Mouse (Mus musculus): ENCODE results near the gene Dennd5b. TPM values are rescaled to one million over a fixed set of nuclear protein-coding genes. Genes with fewer than 3 reads are reported as not detected.
"Not testable (repeated sequence)": the region's sequence is repeated elsewhere in the genome, so short reads cannot be mapped to it uniquely, and the experiment has no call there.

Gene Dennd5b
- polyA plus RNA-seq, 1 experiment from 2014 or later: 7.4 TPM

DNA sequence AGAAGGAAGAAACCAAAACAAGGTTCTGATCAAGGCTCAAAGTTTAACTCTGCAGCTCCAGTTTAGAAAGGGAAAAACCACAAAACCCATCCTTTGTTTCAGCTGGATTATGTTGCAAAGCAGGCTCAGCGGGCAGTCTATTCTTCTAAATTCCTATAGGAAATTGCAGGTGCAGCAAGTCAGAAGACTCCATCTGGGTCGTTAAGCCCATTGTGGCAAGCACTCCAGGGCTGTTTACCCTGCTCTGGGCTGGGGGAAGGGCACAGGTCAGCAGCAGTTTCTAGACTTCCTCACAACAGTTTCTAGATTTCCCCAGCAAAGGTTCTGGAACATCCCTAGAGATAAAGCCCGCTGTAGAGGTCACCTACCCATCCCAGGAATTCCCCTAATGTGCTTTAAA lies 29.6 kb upstream of the Dennd5b start:
- WGBS: 14% methylated on average over 3 of the region's 3 CpGs
- H3K36me3 ChIP-seq: no peaks in the 10 kb centered on the region
- no peaks in the 10 kb centered on the region for H3K9me3 ChIP-seq
- no peak overlapping the region for H3K27ac ChIP-seq
- H3K4me3 ChIP-seq: no peak overlapping the region
- H3K9ac ChIP-seq: no peak overlapping the region
- no peak overlapping the region for H3K4me2 ChIP-seq
- no peaks in the 10 kb centered on the region for H3K27me3 ChIP-seq
- H3K4me1 ChIP-seq: no peaks in the 10 kb centered on the region
- ATAC-seq (ENCODE audit: insufficient number of reproducible peaks, insufficient read depth, low FRiP score, low TSS enrichment, low read depth): no peak

- H3K27me3 ChIP-seq; ATAC-seq (ENCODE audit: insufficient number of reproducible peaks, insufficient read depth, low FRiP score, low TSS enrichment, low read depth); H3K27ac ChIP-seq; H3K9me3 ChIP-seq; H3K36me3 ChIP-seq; H3K4me3 ChIP-seq; H3K4me1 ChIP-seq; H3K4me2 ChIP-seq; H3K9ac ChIP-seq: not testable (repeated sequence)
- 81% methylated on average over 8 of the region's 8 CpGs for WGBS
These were observed 28.4 kb upstream of the Dennd5b start, which contains the start of gene Gm10203 for GRCm38 (mm10) chr6:149129870-149130269. Gm10203 (plus strand) TSS chr6:149130170.

DNA sequence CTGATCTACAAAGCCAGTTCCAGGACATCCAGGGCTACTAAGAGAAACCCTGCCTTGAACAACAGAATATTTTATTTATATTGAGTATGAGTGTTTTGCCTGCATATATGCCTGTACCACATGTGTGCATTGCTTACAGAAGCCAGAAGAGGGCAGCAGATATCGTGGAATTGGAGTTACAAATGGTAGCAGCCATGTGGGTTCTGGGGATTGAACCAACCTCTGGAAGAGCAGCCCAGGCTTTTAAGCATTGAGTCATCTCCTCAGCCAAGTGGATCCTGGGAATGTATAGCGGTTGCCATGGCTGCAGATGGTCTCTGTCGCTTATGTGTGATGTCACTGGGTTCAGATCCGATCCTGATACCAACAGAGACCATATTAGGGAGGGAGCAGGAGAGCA lies 25.2 kb upstream of the Dennd5b start:
- 64% methylated on average over 4 of the region's 4 CpGs for WGBS
- no peak for ATAC-seq (ENCODE audit: insufficient number of reproducible peaks, insufficient read depth, low FRiP score, low TSS enrichment, low read depth)
- H3K36me3 ChIP-seq: no peaks in the 10 kb centered on the region
- no peaks in the 10 kb centered on the region for H3K27me3 ChIP-seq
- H3K9ac ChIP-seq: no peak overlapping the region
- H3K4me3 ChIP-seq: no peak overlapping the region
- H3K4me2 ChIP-seq: no peak overlapping the region
- no peak overlapping the region for H3K27ac ChIP-seq
- H3K9me3 ChIP-seq: no peaks in the 10 kb centered on the region
- H3K4me1 ChIP-seq: no peaks in the 10 kb centered on the region

GRCm38 (mm10) chr6:149123042-149123441 lies 21.6 kb upstream of the Dennd5b start:
- Histone ChIP-seq H3K36me3 (no peaks in the 10 kb centered on the region), H3K4me1 (no peaks in the 10 kb centered on the region), H3K27me3 (no peaks in the 10 kb centered on the region), H3K27ac (no peak overlapping the region), H3K4me2 (no peak overlapping the region), H3K9me3 (no peaks in the 10 kb centered on the region), H3K9ac (no peak overlapping the region), H3K4me3 (no peak overlapping the region)
- WGBS: 81% methylated on average over 3 of the region's 3 CpGs
- no peak for ATAC-seq (ENCODE audit: insufficient number of reproducible peaks, insufficient read depth, low FRiP score, low TSS enrichment, low read depth)

DNA sequence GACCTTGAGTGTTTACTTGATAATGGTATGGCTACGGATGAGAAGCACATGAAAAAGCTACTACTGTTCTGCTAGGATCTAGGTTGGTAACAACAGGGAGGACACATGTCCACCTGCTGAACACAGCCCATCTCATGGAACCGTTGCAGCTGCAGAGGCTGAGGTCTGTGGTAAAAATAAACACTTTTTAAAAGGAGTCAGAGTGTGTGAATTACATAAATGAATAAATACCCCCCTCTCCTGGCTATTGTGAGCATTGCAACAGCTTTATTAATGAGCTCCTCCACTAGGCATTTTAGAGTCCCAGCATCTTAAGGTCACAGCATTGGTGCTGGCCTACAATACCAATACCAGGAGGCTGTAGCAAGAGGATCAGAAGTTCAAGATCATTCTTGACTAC lies 18.4 kb upstream of the Dennd5b start:
- no peaks in the 10 kb centered on the region for H3K9me3 ChIP-seq
- no peak for ATAC-seq (ENCODE audit: insufficient number of reproducible peaks, insufficient read depth, low FRiP score, low TSS enrichment, low read depth)
- no peaks in the 10 kb centered on the region for H3K27me3 ChIP-seq
- H3K4me1 ChIP-seq: no peaks in the 10 kb centered on the region
- WGBS: 45% methylated on average over 2 of the region's 2 CpGs
- no peak overlapping the region for H3K4me2 ChIP-seq
- H3K9ac ChIP-seq: no peak overlapping the region
- H3K27ac ChIP-seq: no peak overlapping the region
- H3K36me3 ChIP-seq: no peaks in the 10 kb centered on the region
- no peak overlapping the region for H3K4me3 ChIP-seq

GRCm38 (mm10) chr6:149118935-149119334 lies 17.5 kb upstream of the Dennd5b start:
- H3K27me3 ChIP-seq: no peaks in the 10 kb centered on the region
- WGBS: 49% methylated on average over 2 of the region's 2 CpGs
- H3K36me3 ChIP-seq: no peaks in the 10 kb centered on the region
- H3K9ac ChIP-seq: no peak overlapping the region
- H3K9me3 ChIP-seq: no peaks in the 10 kb centered on the region
- H3K4me3 ChIP-seq: no peak overlapping the region
- no peaks in the 10 kb centered on the region for H3K4me1 ChIP-seq
- H3K27ac ChIP-seq: no peak overlapping the region
- ATAC-seq (ENCODE audit: insufficient number of reproducible peaks, insufficient read depth, low FRiP score, low TSS enrichment, low read depth): no peak
- H3K4me2 ChIP-seq: no peak overlapping the region

DNA sequence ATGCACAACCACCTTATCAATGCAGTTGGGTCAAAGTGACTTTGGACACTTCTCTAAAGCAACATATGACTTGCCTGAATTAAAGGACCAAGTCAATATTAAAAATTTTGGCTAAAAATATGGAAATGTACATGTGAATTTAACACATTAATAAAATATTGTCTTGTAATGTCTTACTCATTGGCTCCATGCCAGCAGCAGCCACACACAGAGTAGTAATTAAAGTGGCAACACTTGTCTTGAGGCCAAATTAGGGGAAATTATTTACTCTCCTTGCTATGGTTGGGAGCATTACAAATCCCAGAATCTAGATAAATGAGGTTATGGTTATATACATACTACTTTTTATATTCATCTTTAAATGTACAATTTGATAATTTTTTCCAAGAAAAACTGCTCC lies 15.5 kb upstream of the Dennd5b start:
- Histone ChIP-seq H3K4me3 (no peak overlapping the region), H3K27ac (no peak overlapping the region), H3K9me3 (no peaks in the 10 kb centered on the region), H3K27me3 (no peaks in the 10 kb centered on the region), H3K4me1 (no peaks in the 10 kb centered on the region), H3K36me3 (no peaks in the 10 kb centered on the region), H3K4me2 (no peak overlapping the region), H3K9ac (no peak overlapping the region)
- ATAC-seq (ENCODE audit: insufficient number of reproducible peaks, insufficient read depth, low FRiP score, low TSS enrichment, low read depth): no peak

DNA sequence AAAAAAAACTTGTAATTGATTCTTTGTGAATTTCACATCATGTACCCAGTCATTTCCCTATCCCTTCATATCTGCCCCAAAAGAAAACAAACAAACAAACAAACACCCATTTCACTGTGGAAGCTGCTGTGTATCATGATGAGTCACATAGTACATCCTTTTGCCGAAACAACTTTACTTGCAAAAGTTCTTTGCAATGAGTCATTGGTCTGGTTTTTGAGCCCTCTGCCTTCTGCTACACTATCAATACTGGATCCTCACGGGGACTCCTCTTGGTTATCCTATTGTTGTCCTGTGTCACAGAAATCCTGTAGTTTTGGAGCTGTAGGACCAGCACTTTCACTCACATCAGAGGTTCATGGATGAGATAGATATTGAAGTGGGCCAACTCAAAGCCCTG lies 7.4 kb upstream of the Dennd5b start:
- Histone ChIP-seq H3K4me1 (0 out of 2 replicates have a peak, but pooled peaks cover 5% of the 10 kb centered on the region), H3K4me2 (no peak overlapping the region), H3K36me3 (no peaks in the 10 kb centered on the region), H3K9ac (no peak overlapping the region), H3K27ac (no peak overlapping the region), H3K4me3 (no peak overlapping the region), H3K9me3 (no peaks in the 10 kb centered on the region), H3K27me3 (no peaks in the 10 kb centered on the region)
- ATAC-seq (ENCODE audit: insufficient number of reproducible peaks, insufficient read depth, low FRiP score, low TSS enrichment, low read depth): no peak
- WGBS: 82% methylated on average over 2 of the region's 2 CpGs

DNA sequence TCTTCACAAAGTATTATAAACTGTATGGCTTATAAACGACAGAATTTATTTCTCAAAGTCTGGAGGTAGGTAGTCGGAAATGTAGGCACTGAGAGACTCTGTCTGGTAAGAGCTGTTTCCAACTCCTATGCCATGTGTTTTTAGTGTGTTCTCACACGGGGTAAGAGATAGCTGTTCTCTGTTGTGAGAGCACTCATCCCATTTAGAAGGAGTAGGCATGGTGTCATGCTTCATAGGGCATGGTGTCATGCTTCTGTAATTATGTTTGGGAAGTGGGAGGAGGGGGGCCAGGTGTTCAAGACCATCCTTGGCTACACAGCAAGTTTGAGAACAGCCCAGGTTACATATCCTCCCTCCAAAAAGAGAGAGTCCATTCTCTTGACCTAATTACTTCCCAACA lies 6.1 kb upstream of the Dennd5b start:
- Histone ChIP-seq H3K4me1 (0 out of 2 replicates have a peak, but pooled peaks cover 5% of the 10 kb centered on the region), H3K9me3 (no peaks in the 10 kb centered on the region), H3K27ac (no peak overlapping the region), H3K9ac (no peak overlapping the region), H3K36me3 (no peaks in the 10 kb centered on the region), H3K27me3 (no peaks in the 10 kb centered on the region), H3K4me2 (no peak overlapping the region), H3K4me3 (no peak overlapping the region)
- no peak for ATAC-seq (ENCODE audit: insufficient number of reproducible peaks, insufficient read depth, low FRiP score, low TSS enrichment, low read depth)
- WGBS: 69% methylated on average over 3 of the region's 3 CpGs

DNA sequence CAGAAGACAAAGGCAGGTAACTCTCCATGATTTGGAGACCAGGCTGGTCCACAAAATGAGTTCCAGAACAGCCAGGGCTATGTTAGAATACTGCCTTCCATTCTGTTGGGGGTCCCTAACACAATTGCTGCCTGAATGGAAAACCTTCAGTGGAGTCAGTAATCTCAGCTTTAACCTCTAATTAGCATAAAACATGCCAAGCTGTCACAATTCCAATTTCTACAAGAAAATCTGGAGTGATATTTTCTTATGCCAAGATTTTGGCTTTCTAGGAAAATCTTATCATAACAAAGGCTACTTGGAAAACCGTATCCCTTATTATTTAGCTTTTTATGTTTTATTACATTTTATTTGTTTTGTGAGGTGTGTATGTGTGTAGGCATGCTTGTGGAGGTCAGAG lies 2.0 kb upstream of the Dennd5b start:
- no peaks in the 10 kb centered on the region for H3K9me3 ChIP-seq
- no peak overlapping the region for H3K4me2 ChIP-seq
- H3K4me3 ChIP-seq: no peak overlapping the region
- H3K36me3 ChIP-seq: no peaks in the 10 kb centered on the region
- H3K9ac ChIP-seq: no peak overlapping the region
- ATAC-seq (ENCODE audit: insufficient number of reproducible peaks, insufficient read depth, low FRiP score, low TSS enrichment, low read depth): no peak
- H3K27ac ChIP-seq: no peak overlapping the region
- no peaks in the 10 kb centered on the region for H3K27me3 ChIP-seq
- 0 out of 2 replicates have a peak, but pooled peaks cover 9% of the 10 kb centered on the region for H3K4me1 ChIP-seq
- WGBS: 86% methylated on average over 1 of the region's 1 CpGs

GRCm38 (mm10) chr6:149101943-149102243 lies 413 bp upstream of the Dennd5b start:
- Histone ChIP-seq H3K4me2 (peak overlapping the region; percentile 84), H3K4me3 (peak overlapping the region; percentile 84), H3K27ac (peak overlapping the region; percentile 93; the same call in 1 of the 2 replicates), H3K4me1 (0 out of 2 replicates have a peak, but pooled peaks cover 4% of the 10 kb centered on the region), H3K9ac (peak overlapping the region; percentile 92), H3K27me3 (no peaks in the 10 kb centered on the region), H3K36me3 (no peaks in the 10 kb centered on the region), H3K9me3 (no peaks in the 10 kb centered on the region)
- WGBS: 12% methylated on average over 7 of the region's 7 CpGs
- no peak for ATAC-seq (ENCODE audit: insufficient number of reproducible peaks, insufficient read depth, low FRiP score, low TSS enrichment, low read depth)

DNA sequence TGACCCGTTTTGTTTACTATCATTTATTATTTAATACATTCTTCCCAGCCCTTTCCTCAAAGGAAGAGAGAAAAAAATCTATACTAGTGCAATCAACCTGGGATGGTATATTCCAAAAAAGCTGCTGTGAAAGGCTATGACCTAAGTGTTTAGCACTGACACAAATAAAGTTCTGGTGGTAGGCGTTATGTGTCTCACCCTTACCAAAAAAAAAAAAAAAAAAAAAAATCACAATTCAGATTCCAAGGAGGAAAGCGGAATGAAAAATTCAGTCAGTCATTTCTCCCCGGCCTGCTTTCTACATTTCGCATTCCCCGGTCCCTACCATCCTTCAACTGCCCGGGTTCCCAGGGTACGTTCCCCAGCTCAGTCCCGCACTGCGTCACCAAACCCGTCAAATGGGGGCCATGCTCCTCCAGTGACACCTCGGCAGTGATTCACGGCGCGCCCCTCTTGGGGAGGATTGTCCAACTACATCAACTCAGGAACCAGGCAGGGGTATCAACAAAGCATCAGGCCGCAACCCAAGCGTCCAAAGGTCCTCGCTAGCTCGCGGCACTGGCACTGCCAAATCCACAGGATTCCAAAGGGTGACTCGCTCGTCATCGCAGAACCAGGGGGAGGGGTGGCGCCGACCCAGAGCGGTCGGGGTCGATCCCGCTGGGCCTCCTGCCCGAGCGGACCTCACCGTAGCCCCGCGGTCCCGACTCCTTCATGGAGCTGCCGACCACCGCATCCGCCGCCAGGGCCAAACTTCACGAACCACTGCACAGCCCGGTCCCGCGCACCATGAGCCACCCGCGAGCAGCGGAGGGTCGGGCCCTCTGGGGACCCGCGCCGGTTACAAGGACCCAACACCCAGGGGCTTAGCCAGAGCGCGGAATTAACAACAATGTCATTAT lies 1.1 kb downstream of the Dennd5b start:
- H3K9ac ChIP-seq: peak overlapping the region; percentile 92
- WGBS: 2% methylated on average over 52 of the region's 52 CpGs
- peak overlapping the region; percentile 93 for H3K27ac ChIP-seq
- H3K27me3 ChIP-seq: no peaks in the 10 kb centered on the region
- no peaks in the 10 kb centered on the region for H3K9me3 ChIP-seq
- H3K36me3 ChIP-seq: no peaks in the 10 kb centered on the region
- peak; percentile 18; the same call in 1 of the 2 replicates for ATAC-seq (ENCODE audit: insufficient number of reproducible peaks, insufficient read depth, low FRiP score, low TSS enrichment, low read depth)
- H3K4me3 ChIP-seq: peak overlapping the region; percentile 84
- peak overlapping the region; percentile 84 for H3K4me2 ChIP-seq
- H3K4me1 ChIP-seq: 0 out of 2 replicates have a peak, but pooled peaks cover 4% of the 10 kb centered on the region

All from embryonic facial prominence, embryonic 13.5 days (tissue).